Mouse (Mus musculus): ENCODE data around the gene Fgfr1op2. TPM values are rescaled to one million over a fixed set of nuclear protein-coding genes. Genes with fewer than 3 reads are reported as not detected.

Fgfr1op2 gene
- polyA plus RNA-seq (2015; fragmentation: Nextera tagmentation; extraction: Ambion mirVana): 90.7 and 92.7 TPM in 2 replicates

GRCm38 (mm10) chr6:146576903-146577302 lies at the start of gene Fgfr1op2:
Gene Fgfr1op2 (plus strand): TSS chr6:146577203.

GRCm38 (mm10) chr6:146577310-146578109 lies 507 bp downstream of the Fgfr1op2 start, which contains the start of gene Ints13:
Gene Ints13 (minus strand): TSS chr6:146577835.

GRCm38 (mm10) chr6:146642276-146643183 lies 65.5 kb downstream of the Fgfr1op2 start, which contains the start of the genes Med21 and Tm7sf3:
Gene Med21 (plus strand): TSS chr6:146642547.
Gene Tm7sf3 (minus strand): TSS chr6:146642824.

Other genes with a start within 250 kb of the Fgfr1op2 start
- gene Itpr2, start 75.0 kb upstream of the Fgfr1op2 start, polyA plus RNA-seq (2015; fragmentation: Nextera tagmentation; extraction: Ambion mirVana): 5.9 and 7.6 TPM in 2 replicates
- 27.6 and 30.0 TPM in 2 replicates for gene Ints13, start 632 bp downstream of the Fgfr1op2 start, polyA plus RNA-seq (2015; fragmentation: Nextera tagmentation; extraction: Ambion mirVana)
- gene Med21, start 65.3 kb downstream of the Fgfr1op2 start, polyA plus RNA-seq (2015; fragmentation: Nextera tagmentation; extraction: Ambion mirVana): 122 and 124 TPM in 2 replicates
- 23.8 and 25.7 TPM in 2 replicates for gene Tm7sf3, start 65.6 kb downstream of the Fgfr1op2 start, polyA plus RNA-seq (2015; fragmentation: Nextera tagmentation; extraction: Ambion mirVana)
- 16.1 and 19.0 TPM in 2 replicates for gene Stk38l, start 147.8 kb downstream of the Fgfr1op2 start, polyA plus RNA-seq (2015; fragmentation: Nextera tagmentation; extraction: Ambion mirVana)
- 8.0 and 9.2 TPM in 2 replicates for gene Arntl2, start 218.9 kb downstream of the Fgfr1op2 start, polyA plus RNA-seq (2015; fragmentation: Nextera tagmentation; extraction: Ambion mirVana)

Measured in urinary bladder, postnatal 0 days (tissue).